Mouse (Mus musculus) ES-Bruce4 (cell line): ENCODE results near the gene Rcc1. TPM values are rescaled to one million over a fixed set of nuclear protein-coding genes. Genes with fewer than 3 reads are reported as not detected.
A peak's percentile ranks its signal among the peaks of the same experiment; 100 is the strongest.

Experiments used
- H3K27ac ChIP-seq: 2 replicates; pipeline ENCODE4 v1.5.1; 2012; ENCODE audit warnings: low read length, inconsistent platforms; ENCODE audit not compliant: insufficient read depth
- H3K27me3 ChIP-seq: 2 replicates; pipeline ENCODE4 v1.6.1; 2012; ENCODE audit warnings: mild to moderate bottlenecking, low read length, inconsistent platforms; ENCODE audit not compliant: control insufficient read depth, poor library complexity, insufficient read depth, severe bottlenecking
- H3K36me3 ChIP-seq: 2 replicates; pipeline ENCODE4 v1.6.1; 2012; ENCODE audit warnings: inconsistent platforms, mild to moderate bottlenecking, low read length, moderate library complexity; ENCODE audit not compliant: control insufficient read depth, poor library complexity, insufficient read depth, severe bottlenecking
- H3K4me1 ChIP-seq: one replicate; pipeline ENCODE4 v1.8.1; 2011; ENCODE audit warnings: low read length; ENCODE audit not compliant: control insufficient read depth, insufficient read depth
- H3K4me3 ChIP-seq: 2 replicates; pipeline ENCODE4 v1.5.1; 2011; ENCODE audit warnings: low read depth, mild to moderate bottlenecking, low read length
- H3K9ac ChIP-seq: 2 replicates; pipeline ENCODE4 v1.6.1; 2012; ENCODE audit warnings: low read depth, mild to moderate bottlenecking, inconsistent platforms; ENCODE audit not compliant: poor library complexity, severe bottlenecking
- H3K9me3 ChIP-seq: replicated peaks from 2 replicates; pipeline ENCODE4 v1.6.1; 2012; ENCODE audit warnings: mild to moderate bottlenecking, low read length, inconsistent platforms; ENCODE audit not compliant: control insufficient read depth, poor library complexity, insufficient read depth, severe bottlenecking
- CTCF ChIP-seq: IDR thresholded peaks from one replicate; pipeline ENCODE4 v1.8.1; 2011; ENCODE audit warnings: low read depth, low read length
- EP300 ChIP-seq: IDR thresholded peaks from 2 replicates; pipeline ENCODE4 v1.6.1; 2011; ENCODE audit warnings: low read depth, low read length; ENCODE audit not compliant: insufficient read depth
- POLR2A ChIP-seq: IDR thresholded peaks from one replicate; pipeline ENCODE4 v1.8.1; 2011; ENCODE audit warnings: low read length; ENCODE audit not compliant: insufficient read depth
- polyA plus RNA-seq: library from polyadenylated mRNA; stranded (reverse); fragments of >200 nt; gene quantifications from 2 replicates; pipeline ENCODE4 v1.2.4, GENCODE M21; 2011; ENCODE audit warnings: low read depth; ENCODE audit not compliant: missing spikeins, insufficient read depth, insufficient read length

The Rcc1 gene
- polyA plus RNA-seq, 1 experiment = 78.8 TPM

DNA sequence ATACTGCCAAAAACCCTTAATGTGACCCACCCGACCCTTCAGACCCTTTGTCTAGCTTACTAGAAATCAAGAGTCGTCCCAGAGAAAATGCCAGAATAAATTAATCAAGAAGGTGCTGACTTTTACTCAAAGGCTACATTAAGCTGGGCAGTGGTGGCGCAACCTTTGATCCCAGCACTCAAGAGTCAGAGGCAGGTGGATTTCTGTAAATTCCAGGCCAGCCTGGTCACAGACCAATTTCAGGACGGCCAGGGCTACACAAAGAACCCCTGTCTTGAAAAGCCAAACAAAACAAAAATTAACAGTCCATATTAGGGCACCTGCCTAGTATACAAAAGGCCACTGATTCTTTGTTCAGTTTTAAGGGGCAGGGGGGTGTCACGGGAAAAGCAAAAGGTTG lies 26.9 kb downstream of the Rcc1 start:
- no peak overlapping the region for H3K4me3 ChIP-seq
- no peak overlapping the region for H3K9ac ChIP-seq
- no peak overlapping the region for H3K27ac ChIP-seq
- TF ChIP-seq EP300 (no peak), CTCF (no peak), POLR2A (no peak)
- H3K4me1 ChIP-seq = no peaks in the 10 kb centered on the region
- H3K27me3 ChIP-seq = no peaks in the 10 kb centered on the region
- H3K36me3 ChIP-seq = peaks cover 8% of the 10 kb centered on the region; the same call in 1 of the 2 replicates
- H3K9me3 ChIP-seq = no peaks in the 10 kb centered on the region

- H3K9me3 ChIP-seq = no peaks in the 10 kb centered on the region
- H3K4me1 ChIP-seq = no peaks in the 10 kb centered on the region
- H3K27ac ChIP-seq = no peak overlapping the region
- no peak overlapping the region for H3K4me3 ChIP-seq
- peaks cover 19% of the 10 kb centered on the region for H3K36me3 ChIP-seq
- TF ChIP-seq POLR2A (no peak), CTCF (no peak), EP300 (no peak)
- H3K9ac ChIP-seq = no peak overlapping the region
- no peaks in the 10 kb centered on the region for H3K27me3 ChIP-seq
Measured at GRCm38 (mm10) chr4:132315711-132316110, 37.7 kb downstream of the Rcc1 start.

GRCm38 (mm10) chr4:132312627-132313026 lies 40.8 kb downstream of the Rcc1 start:
- no peak overlapping the region for H3K9ac ChIP-seq
- H3K36me3 ChIP-seq = peaks cover 35% of the 10 kb centered on the region
- TF ChIP-seq EP300 (no peak), CTCF (no peak), POLR2A (no peak)
- H3K4me3 ChIP-seq = no peak overlapping the region
- H3K4me1 ChIP-seq = no peaks in the 10 kb centered on the region
- H3K27me3 ChIP-seq = no peaks in the 10 kb centered on the region
- no peaks in the 10 kb centered on the region for H3K9me3 ChIP-seq
- peak overlapping the region; percentile 44 for H3K27ac ChIP-seq

DNA sequence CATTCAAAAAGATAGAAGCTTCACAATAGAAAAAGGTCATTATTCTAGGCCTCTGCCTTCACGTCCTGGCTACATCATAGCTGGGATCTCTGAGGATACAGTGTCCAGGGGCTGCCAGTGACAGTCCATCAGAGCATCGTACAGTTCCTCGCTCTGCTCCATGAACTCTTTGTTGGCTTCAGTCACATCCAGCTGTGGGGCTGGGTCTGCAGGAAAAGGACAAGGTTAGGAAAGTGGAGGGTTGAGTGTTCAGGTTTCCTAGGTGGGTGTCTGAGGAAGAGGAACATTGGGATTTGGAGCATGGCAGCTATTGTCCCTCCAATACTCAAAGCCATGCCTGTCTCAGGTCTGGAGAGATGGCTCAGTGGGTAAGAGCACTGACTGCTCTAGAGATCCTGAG lies 41.6 kb downstream of the Rcc1 start:
- 0 out of 2 replicates have a peak overlapping the region, but pooled peaks have one; percentile 4 for H3K27ac ChIP-seq
- H3K36me3 ChIP-seq = peaks cover 33% of the 10 kb centered on the region
- H3K9me3 ChIP-seq = no peaks in the 10 kb centered on the region
- H3K4me1 ChIP-seq = no peaks in the 10 kb centered on the region
- no peaks in the 10 kb centered on the region for H3K27me3 ChIP-seq
- no peak overlapping the region for H3K4me3 ChIP-seq
- TF ChIP-seq POLR2A (no peak), EP300 (no peak), CTCF (no peak)
- no peak overlapping the region for H3K9ac ChIP-seq

DNA sequence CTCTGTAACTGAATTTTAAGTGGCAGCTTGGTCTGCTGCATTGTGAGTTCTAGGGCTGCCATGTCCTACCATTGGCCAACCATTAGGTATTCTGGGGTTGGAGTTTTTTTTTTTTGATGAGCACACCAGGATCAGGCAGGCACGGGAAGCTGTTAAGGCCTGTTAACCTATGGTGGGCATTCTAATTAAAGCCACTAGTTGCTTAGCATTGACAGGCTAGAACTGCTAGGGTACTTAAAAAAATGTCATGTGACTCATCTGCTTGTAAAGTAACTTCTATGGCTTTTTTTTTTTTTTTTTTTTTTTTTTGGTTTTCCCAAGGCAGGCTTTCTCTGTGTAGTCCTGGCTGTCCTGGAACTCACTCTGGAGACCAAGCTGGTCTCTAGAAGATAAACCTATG lies 42.2 kb downstream of the Rcc1 start:
- Histone ChIP-seq H3K9ac (no peak overlapping the region), H3K27me3 (no peaks in the 10 kb centered on the region), H3K9me3 (no peaks in the 10 kb centered on the region), H3K27ac (peak overlapping the region; percentile 46; the same call in 1 of the 2 replicates), H3K4me1 (no peaks in the 10 kb centered on the region), H3K36me3 (peaks cover 33% of the 10 kb centered on the region), H3K4me3 (no peak overlapping the region)
- TF ChIP-seq EP300 (no peak), POLR2A (no peak), CTCF (no peak)

DNA sequence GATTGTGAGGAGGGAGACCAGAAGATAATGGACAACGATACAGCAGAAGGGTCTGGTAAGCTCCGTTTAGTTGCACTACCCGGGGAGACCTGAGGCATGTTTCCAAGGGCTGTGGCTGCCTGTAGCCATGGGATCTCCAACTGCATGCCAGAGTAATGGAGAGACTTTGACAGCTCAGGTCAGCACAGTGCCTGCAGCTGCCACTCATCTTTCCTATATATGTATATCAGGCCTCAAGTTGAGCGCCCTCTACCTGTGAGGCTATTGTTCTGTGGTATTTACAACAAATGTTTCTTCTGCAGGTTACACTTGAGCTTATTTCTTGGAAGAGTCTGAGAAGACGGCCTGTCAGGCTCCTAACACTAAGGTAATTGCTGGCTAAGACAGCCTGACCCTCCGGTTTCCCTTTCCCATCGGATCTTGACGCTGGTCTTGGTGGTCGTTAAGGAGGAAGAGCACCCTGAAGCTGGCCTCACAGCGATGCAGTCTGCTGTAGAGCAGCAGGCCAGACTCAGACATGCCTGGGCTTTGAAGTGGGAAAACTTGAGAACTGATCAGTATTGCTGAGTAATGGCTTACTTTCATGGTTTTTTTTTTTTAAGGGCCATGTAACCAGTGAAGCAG lies 43.4 kb downstream of the Rcc1 start:
- Histone ChIP-seq H3K27me3 (no peaks in the 10 kb centered on the region), H3K4me3 (peak overlapping the region; percentile 88), H3K9me3 (no peaks in the 10 kb centered on the region), H3K9ac (peak overlapping the region; percentile 96), H3K36me3 (peaks cover 33% of the 10 kb centered on the region), H3K4me1 (no peaks in the 10 kb centered on the region), H3K27ac (peak overlapping the region; percentile 93)
- TF ChIP-seq EP300 = no peak
- no peak for TF ChIP-seq CTCF
- no peak for TF ChIP-seq POLR2A
